Mouse (Mus musculus) kidney, postnatal 4 days (tissue): ENCODE measurements around the gene Serpina3k.
"Not testable (repeated sequence)": the region's sequence is repeated elsewhere in the genome, so short reads cannot be mapped to it uniquely, and the experiment has no call there.

ENCODE experiments used
- DNase-seq, 2 experiments: peaks; one replicate each; pipeline ENCODE4 v3.0.0; 2021; ENCODE audit warnings: mixed read lengths in 2 of 2

Gene Serpina3k

GRCm38 (mm10) chr12:104338226-104338625 lies at the start of gene Serpina3k, which contains the start of gene Serpina3m:
Gene Serpina3k, plus strand, starts transcription at chr12:104338486.
Gene Serpina3m, plus strand, starts transcription at chr12:104338486.
- not testable (repeated sequence) for DNase-seq

- no peak for DNase-seq
Observed at GRCm38 (mm10) chr12:104289872-104290271, 48.4 kb upstream of the Serpina3k start.

- DNase-seq: no peak
Observed at GRCm38 (mm10) chr12:104293963-104294362, 44.3 kb upstream of the Serpina3k start.

GRCm38 (mm10) chr12:104298049-104298448 lies 40.2 kb upstream of the Serpina3k start:
- no peak for DNase-seq

GRCm38 (mm10) chr12:104305991-104306390 lies 32.3 kb upstream of the Serpina3k start:
- no peak for DNase-seq

- DNase-seq: no peak
Observed at GRCm38 (mm10) chr12:104314253-104314652, 24.0 kb upstream of the Serpina3k start, which contains the start of gene Serpina3j. Gene Serpina3j, plus strand, starts transcription at chr12:104314553.

- no peak for DNase-seq
Observed at GRCm38 (mm10) chr12:104322454-104322853, 15.8 kb upstream of the Serpina3k start.

- DNase-seq: no peak
Observed at GRCm38 (mm10) chr12:104331701-104332100, 6.6 kb upstream of the Serpina3k start.

- not testable (repeated sequence) for DNase-seq
Observed at GRCm38 (mm10) chr12:104336873-104337272, 1.4 kb upstream of the Serpina3k start.

- no peak for DNase-seq
Observed at GRCm38 (mm10) chr12:104338705-104339104, 419 bp downstream of the Serpina3k start.

GRCm38 (mm10) chr12:104342489-104342888 lies 4.2 kb downstream of the Serpina3k start:
- DNase-seq: not testable (repeated sequence)

- no peak for DNase-seq
Observed at GRCm38 (mm10) chr12:104345181-104345580, 6.9 kb downstream of the Serpina3k start.

GRCm38 (mm10) chr12:104345707-104346106 lies 7.4 kb downstream of the Serpina3k start:
- DNase-seq: no peak

GRCm38 (mm10) chr12:104347091-104347490 lies 8.8 kb downstream of the Serpina3k start:
- no peak for DNase-seq

- peak; percentile 73 to 74 for DNase-seq
Observed at GRCm38 (mm10) chr12:104351812-104352211, 13.5 kb downstream of the Serpina3k start.

- no peak for DNase-seq
Observed at GRCm38 (mm10) chr12:104356006-104356405, 17.7 kb downstream of the Serpina3k start.

- no peak for DNase-seq
Observed at GRCm38 (mm10) chr12:104369986-104370385, 31.7 kb downstream of the Serpina3k start.

GRCm38 (mm10) chr12:104377179-104377578 lies 38.9 kb downstream of the Serpina3k start:
- DNase-seq: not testable (repeated sequence)

GRCm38 (mm10) chr12:104378351-104378750 lies 40.1 kb downstream of the Serpina3k start:
- not testable (repeated sequence) for DNase-seq

GRCm38 (mm10) chr12:104378815-104379214 lies 40.5 kb downstream of the Serpina3k start:
- DNase-seq: not testable (repeated sequence)

- no peak for DNase-seq
Observed at GRCm38 (mm10) chr12:104379856-104380255, 41.6 kb downstream of the Serpina3k start.

- DNase-seq: not testable (repeated sequence)
Observed at GRCm38 (mm10) chr12:104381071-104381604, 42.9 kb downstream of the Serpina3k start.

- not testable (repeated sequence) for DNase-seq
Observed at GRCm38 (mm10) chr12:104385987-104386386, 47.7 kb downstream of the Serpina3k start.

- DNase-seq: not testable (repeated sequence)
Observed at GRCm38 (mm10) chr12:104386878-104387277, 48.6 kb downstream of the Serpina3k start.

GRCm38 (mm10) chr12:104388477-104388876 lies 50.2 kb downstream of the Serpina3k start:
- no peak for DNase-seq
